Mouse (Mus musculus): ENCODE results near the gene Cd300lf. TPM values are rescaled to one million over a fixed set of nuclear protein-coding genes. Genes with fewer than 3 reads are reported as not detected.

The Cd300lf gene
- total and polyA plus RNA-seq, 2 experiments from 2014 or later, result 0.10 to 0.16 TPM

DNA sequence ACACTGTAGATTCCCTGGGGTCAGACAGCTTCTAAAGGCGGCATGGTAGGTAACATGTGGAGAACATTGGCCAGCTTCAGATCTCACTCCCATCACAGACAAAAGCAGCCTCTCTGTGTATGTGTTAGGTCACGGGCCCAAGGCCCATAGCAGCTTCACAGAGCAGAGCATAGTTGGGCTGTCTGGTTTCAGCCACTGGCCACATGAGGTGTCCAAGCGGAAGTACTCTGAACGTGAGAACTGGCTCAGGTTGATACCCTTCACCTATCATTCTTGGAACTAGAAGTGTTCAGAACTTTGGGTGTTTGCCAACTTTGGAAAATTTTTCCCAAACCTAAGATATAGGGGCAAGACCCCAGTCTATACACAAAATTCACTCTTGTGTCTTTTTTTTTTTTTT lies 35.6 kb upstream of the Cd300lf start:
- Histone ChIP-seq H3K4me3 (ENCODE audit: low read depth, low read length) (no peak overlapping the region), H3K4me1 (ENCODE audit: insufficient read depth, low read length) (no peaks in the 10 kb centered on the region), H3K4me2 (ENCODE audit: low read depth, low read length, poor library complexity, severe bottlenecking) (no peak overlapping the region), H3K36me3 (ENCODE audit: insufficient read depth, low read length) (no peaks in the 10 kb centered on the region), H3K9me3 (ENCODE audit: low read length) (no peaks in the 10 kb centered on the region), H3K9ac (replicated peaks; ENCODE audit: low read length, poor library complexity, severe bottlenecking) (no peak overlapping the region), H3K27ac (ENCODE audit: low read depth, low read length) (no peak overlapping the region), H3K27me3 (ENCODE audit: insufficient read depth, low read length) (no peaks in the 10 kb centered on the region; the same call in 1 of the 2 replicates)
- 87% methylated on average over 4 of the region's 4 CpGs for WGBS
- no peak for TF ChIP-seq CTCF (IDR thresholded peaks at IDR 0.05)
- DNase-seq (ENCODE audit: low spot score) (no peak), ATAC-seq (ENCODE audit: low FRiP score) (no peak)

DNA sequence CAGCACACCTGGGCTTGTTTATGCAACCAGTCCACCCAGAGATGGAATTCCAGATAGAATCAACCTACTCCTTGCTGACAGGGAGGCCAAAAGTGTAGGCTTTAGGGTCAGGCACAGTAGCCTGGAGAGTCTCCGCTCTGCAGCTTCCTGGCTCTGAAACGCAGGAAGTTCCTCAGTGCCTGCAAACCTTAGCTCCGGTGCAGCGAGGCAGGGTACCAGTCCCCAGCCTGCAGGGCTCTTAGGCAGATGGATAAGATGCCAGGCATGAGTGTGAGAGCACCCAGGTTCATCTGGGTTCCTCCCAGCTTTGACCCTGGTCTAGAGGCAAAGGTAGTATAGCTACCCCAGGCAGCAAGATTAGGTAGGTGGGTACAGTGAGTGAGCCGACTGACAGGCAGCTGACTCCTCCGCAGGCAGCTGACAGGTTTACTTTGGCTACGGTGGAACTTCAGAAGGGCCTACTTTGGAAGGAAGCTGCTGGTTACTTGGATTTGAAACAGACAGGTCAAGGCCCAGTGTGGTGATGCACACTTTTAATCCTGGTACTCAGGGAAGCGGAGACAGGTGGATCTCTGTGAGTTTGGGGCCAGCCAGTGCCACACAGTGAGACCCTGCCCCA lies 33.9 kb upstream of the Cd300lf start:
- H3K9me3 ChIP-seq (ENCODE audit: low read length), result no peaks in the 10 kb centered on the region
- H3K4me3 ChIP-seq (ENCODE audit: low read depth, low read length), result no peak overlapping the region
- no peak for TF ChIP-seq CTCF (IDR thresholded peaks at IDR 0.05)
- WGBS, result 85% methylated on average over 8 of the region's 8 CpGs
- H3K27me3 ChIP-seq (ENCODE audit: insufficient read depth, low read length), result peaks cover 16% of the 10 kb centered on the region
- no peak overlapping the region for H3K27ac ChIP-seq (ENCODE audit: low read depth, low read length)
- H3K4me2 ChIP-seq (ENCODE audit: low read depth, low read length, poor library complexity, severe bottlenecking), result no peak overlapping the region
- no peaks in the 10 kb centered on the region for H3K36me3 ChIP-seq (ENCODE audit: insufficient read depth, low read length)
- ATAC-seq (ENCODE audit: low FRiP score) (no peak), DNase-seq (ENCODE audit: low spot score) (no peak)
- H3K9ac ChIP-seq (replicated peaks; ENCODE audit: low read length, poor library complexity, severe bottlenecking), result no peak overlapping the region
- H3K4me1 ChIP-seq (ENCODE audit: insufficient read depth, low read length), result peaks cover 2% of the 10 kb centered on the region; the same call in 1 of the 2 replicates

DNA sequence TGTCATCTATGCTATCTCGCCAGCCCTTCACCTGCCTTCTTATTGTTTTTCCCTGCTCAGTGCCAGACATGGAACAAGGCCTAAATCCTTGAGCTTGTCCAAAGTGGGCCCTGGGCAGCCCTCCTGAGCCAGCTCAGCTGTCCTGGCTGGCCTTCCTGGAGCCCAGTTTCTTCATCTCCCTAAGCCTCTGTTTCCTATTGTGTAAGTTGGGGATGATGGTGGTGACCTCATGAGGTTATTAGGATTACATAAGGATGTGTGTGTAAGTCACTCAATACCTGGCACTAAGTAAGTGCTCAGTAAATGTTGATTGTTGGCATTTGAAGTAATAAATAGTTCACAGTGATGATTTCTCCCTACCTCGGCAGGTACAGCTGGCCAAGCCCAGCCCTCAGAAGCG lies 33.0 kb upstream of the Cd300lf start:
- Histone ChIP-seq H3K9ac (replicated peaks; ENCODE audit: low read length, poor library complexity, severe bottlenecking) (no peak overlapping the region), H3K27ac (ENCODE audit: low read depth, low read length) (no peak overlapping the region), H3K36me3 (ENCODE audit: insufficient read depth, low read length) (no peaks in the 10 kb centered on the region), H3K4me1 (ENCODE audit: insufficient read depth, low read length) (peaks cover 4% of the 10 kb centered on the region; the same call in 1 of the 2 replicates), H3K4me3 (ENCODE audit: low read depth, low read length) (no peak overlapping the region), H3K9me3 (ENCODE audit: low read length) (no peaks in the 10 kb centered on the region), H3K27me3 (ENCODE audit: insufficient read depth, low read length) (peaks cover 22% of the 10 kb centered on the region), H3K4me2 (ENCODE audit: low read depth, low read length, poor library complexity, severe bottlenecking) (no peak overlapping the region)
- DNase-seq (ENCODE audit: low spot score), result no peak
- no peak for TF ChIP-seq CTCF (IDR thresholded peaks at IDR 0.05)
- WGBS, result 87% methylated on average over 3 of the region's 3 CpGs
- no peak for ATAC-seq (ENCODE audit: low FRiP score)

GRCm38 (mm10) chr11:115164976-115165374 lies 31.2 kb upstream of the Cd300lf start:
- peak; percentile 69 for DNase-seq (ENCODE audit: low spot score)
- Histone ChIP-seq H3K36me3 (ENCODE audit: insufficient read depth, low read length) (no peaks in the 10 kb centered on the region), H3K9ac (replicated peaks; ENCODE audit: low read length, poor library complexity, severe bottlenecking) (0 out of 2 replicates have a peak overlapping the region, but pooled peaks have one; percentile 55), H3K27ac (ENCODE audit: low read depth, low read length) (peak overlapping the region; percentile 12; the same call in 1 of the 2 replicates), H3K4me2 (ENCODE audit: low read depth, low read length, poor library complexity, severe bottlenecking) (peak overlapping the region; percentile 55), H3K27me3 (ENCODE audit: insufficient read depth, low read length) (peaks cover 27% of the 10 kb centered on the region), H3K4me3 (ENCODE audit: low read depth, low read length) (peak overlapping the region; percentile 49), H3K9me3 (ENCODE audit: low read length) (no peaks in the 10 kb centered on the region), H3K4me1 (ENCODE audit: insufficient read depth, low read length) (peaks cover 4% of the 10 kb centered on the region; the same call in 1 of the 2 replicates)
- TF ChIP-seq CTCF (IDR thresholded peaks at IDR 0.05), result 0 out of 2 replicates have a peak, but pooled peaks have one; percentile 6
- WGBS, result 4% methylated on average over 9 of the region's 9 CpGs
- ATAC-seq (ENCODE audit: low FRiP score), result no peak

DNA sequence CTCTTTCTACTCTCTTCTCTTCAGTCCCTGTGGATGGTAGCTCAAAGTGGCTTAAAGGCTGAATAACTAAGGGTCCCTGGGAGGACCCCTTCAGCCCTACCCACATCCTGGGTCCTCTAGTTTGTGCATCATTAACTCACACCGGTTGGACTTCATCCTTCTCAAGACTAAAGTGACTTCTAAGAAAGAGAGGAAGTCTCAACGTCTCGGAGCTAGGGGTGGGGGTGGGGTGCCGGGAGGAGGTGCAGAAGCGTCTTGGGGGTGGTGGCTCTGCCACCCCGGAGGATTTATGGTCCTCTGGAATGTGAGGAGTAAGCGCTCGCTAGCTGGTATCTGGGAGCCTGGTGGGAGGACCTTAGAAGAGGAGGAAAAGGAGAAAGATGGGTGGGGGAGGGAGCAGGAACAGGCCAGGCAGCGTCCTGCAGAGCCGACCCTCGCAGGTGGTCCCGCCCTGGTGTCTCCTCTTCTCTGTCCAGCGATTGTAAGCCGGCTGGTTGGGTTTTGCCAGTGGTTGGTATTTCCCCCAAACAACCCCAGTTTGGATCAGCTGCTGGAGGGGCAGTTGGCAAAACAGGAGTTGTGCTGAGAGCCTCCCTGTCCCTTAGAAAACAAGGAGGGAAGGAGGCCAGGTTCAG lies 30.7 kb upstream of the Cd300lf start:
- DNase-seq (ENCODE audit: low spot score) (no peak), ATAC-seq (ENCODE audit: low FRiP score) (no peak)
- WGBS, result under 1% methylated on average over 14 of the region's 14 CpGs
- no peaks in the 10 kb centered on the region for H3K36me3 ChIP-seq (ENCODE audit: insufficient read depth, low read length)
- H3K9me3 ChIP-seq (ENCODE audit: low read length), result no peaks in the 10 kb centered on the region
- H3K9ac ChIP-seq (replicated peaks; ENCODE audit: low read length, poor library complexity, severe bottlenecking), result 0 out of 2 replicates have a peak overlapping the region, but pooled peaks have one; percentile 55
- peaks cover 4% of the 10 kb centered on the region; the same call in 1 of the 2 replicates for H3K4me1 ChIP-seq (ENCODE audit: insufficient read depth, low read length)
- peaks cover 27% of the 10 kb centered on the region for H3K27me3 ChIP-seq (ENCODE audit: insufficient read depth, low read length)
- peak overlapping the region; percentile 55 for H3K4me2 ChIP-seq (ENCODE audit: low read depth, low read length, poor library complexity, severe bottlenecking)
- TF ChIP-seq CTCF (IDR thresholded peaks at IDR 0.05), result no peak
- H3K4me3 ChIP-seq (ENCODE audit: low read depth, low read length), result peak overlapping the region; percentile 49
- H3K27ac ChIP-seq (ENCODE audit: low read depth, low read length), result peak overlapping the region; percentile 12; the same call in 1 of the 2 replicates

Measured in midbrain, postnatal 0 days (tissue).